Mouse (Mus musculus) fibroblast of lung, adult 2 months (primary cell): Measurements from ENCODE around the gene Dffa.
"Not testable (repeated sequence)": the region's sequence is repeated elsewhere in the genome, so short reads cannot be mapped to it uniquely, and the experiment has no call there.

Experiments used
- DNase-seq: peaks from one replicate; pipeline ENCODE4 v3.0.0-alpha.2; 2011; ENCODE audit warnings: low read depth

Gene Dffa

GRCm38 (mm10) chr4:149148084-149148483, 44.1 kb downstream of the Dffa start:
- no peak for DNase-seq

- DNase-seq, result no peak
Observed at GRCm38 (mm10) chr4:149149196-149149595, 45.2 kb downstream of the Dffa start.

- no peak for DNase-seq
Observed at GRCm38 (mm10) chr4:149149611-149150010, 45.7 kb downstream of the Dffa start.

- DNase-seq, result no peak
Observed at GRCm38 (mm10) chr4:149150256-149150655, 46.3 kb downstream of the Dffa start.

GRCm38 (mm10) chr4:149150721-149151120, 46.8 kb downstream of the Dffa start:
- no peak for DNase-seq

GRCm38 (mm10) chr4:149154859-149155258, 50.9 kb downstream of the Dffa start:
- no peak for DNase-seq

GRCm38 (mm10) chr4:149155711-149156110, 51.8 kb downstream of the Dffa start:
- DNase-seq, result no peak

- DNase-seq, result no peak
Observed at GRCm38 (mm10) chr4:149157415-149157973, 53.5 kb downstream of the Dffa start.

- DNase-seq, result no peak
Observed at GRCm38 (mm10) chr4:149159203-149159602, 55.3 kb downstream of the Dffa start.

- DNase-seq, result no peak
Observed at GRCm38 (mm10) chr4:149159891-149160290, 55.9 kb downstream of the Dffa start.

- no peak for DNase-seq
Observed at GRCm38 (mm10) chr4:149161166-149161565, 57.2 kb downstream of the Dffa start.

GRCm38 (mm10) chr4:149163196-149163595, 59.2 kb downstream of the Dffa start:
- no peak for DNase-seq

- DNase-seq, result no peak
Observed at GRCm38 (mm10) chr4:149164150-149164549, 60.2 kb downstream of the Dffa start.

GRCm38 (mm10) chr4:149166215-149166946, 62.4 kb downstream of the Dffa start, which contains the start of gene Pgd:
TSS of gene Pgd (minus strand) at chr4:149166771.
- DNase-seq, result peak; percentile 90

- no peak for DNase-seq
Observed at GRCm38 (mm10) chr4:149166957-149167611, 63.1 kb downstream of the Dffa start.

GRCm38 (mm10) chr4:149168016-149168415, 64.1 kb downstream of the Dffa start:
- DNase-seq, result no peak

- not testable (repeated sequence) for DNase-seq
Observed at GRCm38 (mm10) chr4:149169926-149170325, 66.0 kb downstream of the Dffa start.
